Mouse (Mus musculus) testis, adult 2 months (tissue): Measurements from ENCODE around the gene Nat9.

Source experiments
- CTCF ChIP-seq: fragments of 200-500 bp; IDR thresholded peaks from 2 replicates; pipeline ENCODE4 v1.5.1; 2012; ENCODE audit warnings: low read depth, mild to moderate bottlenecking, inconsistent platforms, low read length, moderate library complexity; ENCODE audit not compliant: control insufficient read depth, insufficient read depth, insufficient replicate concordance
- POLR2A ChIP-seq: fragments of 200-500 bp; IDR thresholded peaks from 2 replicates; pipeline ENCODE4 v1.6.1; 2012; ENCODE audit warnings: low read depth, mild to moderate bottlenecking, inconsistent platforms, low read length, moderate library complexity; ENCODE audit not compliant: control insufficient read depth

- TF ChIP-seq CTCF: no peak
- no peak for TF ChIP-seq POLR2A
These were observed 35.8 kb downstream of the Nat9 start for GRCm38 (mm10) chr11:115151755-115152429.
